Mouse (Mus musculus) T-helper 1 cell (primary cell): ENCODE results near the gene Srf.
"Not testable (repeated sequence)": the region's sequence is repeated elsewhere in the genome, so short reads cannot be mapped to it uniquely, and the experiment has no call there.

Experiments used
- in situ Hi-C: fragments of 300-600 bp; cut with MboI, MseI; formaldehyde crosslinking; loops from one replicate; pipeline ENCODE4 v1.15.1; 2025; ENCODE audit warnings: high pct_unique_total_duplicates

Gene Srf

DNA sequence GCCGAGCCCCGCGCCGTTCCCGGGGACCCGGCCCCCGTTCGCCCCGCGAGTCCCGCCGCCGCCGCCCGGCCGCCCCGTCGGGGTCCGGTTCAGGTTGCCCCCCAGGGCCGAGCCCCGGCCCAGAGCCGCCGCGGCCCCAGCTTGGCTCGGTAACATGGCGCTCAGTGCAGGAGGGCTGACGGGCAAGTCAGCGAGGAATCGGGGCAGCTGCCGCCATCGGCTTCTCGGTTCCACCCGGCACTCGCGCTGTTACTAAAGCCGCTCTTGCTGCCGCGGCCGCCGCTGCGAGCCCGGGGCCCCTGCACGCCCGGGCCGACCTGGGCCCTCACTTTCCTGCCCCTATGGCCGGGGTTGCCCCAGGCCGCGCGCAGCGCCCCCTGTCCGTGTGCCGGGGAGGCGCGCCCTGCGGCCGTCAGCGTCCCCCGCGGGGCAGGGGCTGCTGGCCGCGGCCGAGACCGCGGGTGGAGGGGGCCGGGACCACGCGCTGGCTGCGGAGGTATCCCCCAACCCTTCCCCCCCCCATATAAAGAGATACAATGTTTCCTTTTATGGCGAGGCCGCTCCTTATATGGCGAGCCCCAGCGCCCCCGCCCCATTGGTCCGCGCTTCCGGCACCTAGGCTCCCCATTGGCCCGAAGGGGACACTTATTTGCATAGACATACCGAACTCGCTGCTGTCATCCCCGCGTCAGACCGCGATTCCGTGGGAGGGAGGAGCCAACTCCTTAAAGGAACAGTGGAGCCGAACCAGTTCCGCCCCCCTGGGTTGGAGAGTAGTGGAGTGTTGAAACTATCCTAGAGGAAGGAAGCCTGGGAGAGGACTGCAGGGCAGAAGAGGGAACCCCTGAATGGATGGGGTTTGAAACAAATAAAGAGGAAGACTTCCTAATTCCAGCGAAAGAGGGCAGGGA, at the start of gene Srf:
Gene Srf, minus strand, starts transcription at position 503 of the 911 bp plus-strand sequence.
- in situ Hi-C loops: no loop called here

DNA sequence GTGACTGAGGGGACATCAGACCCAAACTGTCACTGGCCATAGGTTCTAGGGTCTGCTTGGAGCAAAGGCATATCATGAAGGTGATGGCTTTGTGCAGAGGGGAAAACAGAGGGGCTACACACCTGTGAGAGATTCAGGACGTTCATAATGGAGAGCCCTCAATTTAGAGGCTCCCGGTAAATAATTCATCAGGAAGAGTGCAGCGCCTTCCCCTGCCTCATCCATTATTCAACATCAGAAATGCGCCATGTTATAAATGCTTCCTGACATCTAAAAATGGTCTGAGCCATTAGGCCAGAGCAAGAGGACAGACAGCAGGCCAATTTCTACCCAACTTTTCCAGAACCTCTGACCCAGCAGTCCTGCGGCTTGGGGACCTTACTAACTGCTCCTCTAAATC, 49.2 kb upstream of the Srf start:
- in situ Hi-C loops: no loop called here

DNA sequence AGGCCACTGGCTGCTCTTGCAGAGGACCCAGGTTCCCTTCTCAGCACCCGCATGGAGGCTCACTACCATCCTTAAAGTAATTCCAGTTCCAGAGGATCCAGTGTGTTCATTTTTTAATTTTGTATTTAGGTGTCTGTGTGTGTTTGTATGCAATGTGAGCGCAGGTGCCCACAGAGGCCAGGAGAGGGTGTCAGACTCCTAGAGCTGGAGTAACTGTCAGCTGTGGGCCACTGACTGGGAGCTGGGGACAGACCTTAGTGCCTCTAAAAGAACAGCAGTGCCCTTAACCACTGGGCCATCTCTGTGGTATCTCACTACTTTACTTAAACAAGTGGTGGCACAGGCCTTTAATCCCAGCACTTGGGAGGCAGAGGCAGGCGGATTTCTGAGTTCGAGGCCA, 47.3 kb upstream of the Srf start:
- in situ Hi-C loops: no loop called here

DNA sequence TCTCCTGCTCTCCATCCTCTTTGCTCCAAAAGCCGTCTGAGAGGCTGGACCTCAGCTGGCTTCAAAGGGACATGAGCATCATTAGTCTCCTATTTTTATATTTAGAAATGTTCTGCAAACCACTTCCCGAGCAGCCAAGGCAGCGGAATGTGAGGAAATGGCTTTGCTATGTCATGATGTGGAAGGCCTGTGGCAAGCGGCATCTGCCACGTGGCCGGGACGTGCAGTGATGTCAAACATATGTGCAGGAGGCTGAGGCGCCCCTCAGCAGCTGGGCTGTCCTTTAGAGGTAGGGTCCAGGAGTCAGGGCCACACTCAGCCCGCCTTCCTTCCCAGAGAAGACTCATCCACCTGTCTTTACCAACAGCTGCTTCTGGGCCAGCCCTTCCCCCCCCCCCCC, 46.2 kb upstream of the Srf start:
- in situ Hi-C loops: no loop called here

DNA sequence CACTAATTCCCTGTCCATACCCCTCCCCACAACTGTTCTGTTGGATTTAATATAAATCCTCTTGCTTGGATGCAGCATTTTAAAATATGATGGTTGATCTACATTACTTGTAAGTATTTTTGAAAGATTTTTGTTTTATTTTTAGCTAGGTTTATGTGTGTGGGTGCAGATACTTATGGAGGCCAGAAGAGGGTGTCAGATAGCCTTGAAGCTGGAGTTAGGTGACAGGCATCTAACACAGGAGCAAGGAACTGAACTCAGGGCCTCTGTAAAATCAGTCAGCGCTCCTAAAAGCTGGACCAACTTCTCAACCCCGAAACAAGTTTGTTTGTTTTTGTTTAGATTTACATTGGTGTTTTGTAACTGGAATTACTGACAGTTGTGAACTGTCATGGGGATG, 44.6 kb upstream of the Srf start:
- in situ Hi-C loops: no loop called here

DNA sequence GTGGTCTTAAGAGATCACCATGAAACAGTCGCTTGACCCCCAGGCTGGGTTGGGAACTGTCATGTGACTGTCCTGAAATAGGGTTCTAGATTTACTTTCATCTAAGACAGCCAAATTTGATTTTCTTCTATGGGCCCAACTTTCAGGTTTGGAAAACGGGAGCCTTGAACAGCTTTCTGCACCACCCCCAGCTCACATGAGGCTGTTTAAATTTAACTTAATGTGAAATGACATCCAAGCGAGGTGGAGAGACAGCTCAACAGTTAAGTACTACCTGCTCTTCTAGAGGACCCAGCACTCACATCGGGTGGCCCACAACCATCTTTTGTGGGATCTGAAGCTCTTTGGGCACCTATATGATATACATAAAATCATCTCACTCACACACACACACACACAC, 43.0 kb upstream of the Srf start:
- in situ Hi-C loops: no loop called here

DNA sequence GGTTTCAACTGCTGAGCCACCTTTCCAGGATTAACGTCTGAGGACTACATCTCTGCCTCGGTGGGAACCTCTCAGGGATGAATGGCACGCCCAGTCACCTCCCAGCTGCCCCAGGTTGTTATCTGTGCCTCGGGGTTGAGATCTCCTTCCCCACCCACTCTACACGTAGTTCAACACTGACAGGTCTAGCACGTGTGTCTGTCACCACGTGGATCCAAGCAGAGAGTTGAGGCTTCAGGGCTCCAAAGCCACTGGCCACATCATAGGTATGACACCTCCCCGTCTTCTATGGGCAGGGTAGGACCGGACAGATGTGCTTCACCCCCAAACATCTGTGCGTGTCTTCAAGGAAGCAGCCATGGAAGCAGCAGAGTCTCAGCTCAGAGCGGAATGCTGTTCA, 42.0 kb upstream of the Srf start:
- in situ Hi-C loops: no loop called here

DNA sequence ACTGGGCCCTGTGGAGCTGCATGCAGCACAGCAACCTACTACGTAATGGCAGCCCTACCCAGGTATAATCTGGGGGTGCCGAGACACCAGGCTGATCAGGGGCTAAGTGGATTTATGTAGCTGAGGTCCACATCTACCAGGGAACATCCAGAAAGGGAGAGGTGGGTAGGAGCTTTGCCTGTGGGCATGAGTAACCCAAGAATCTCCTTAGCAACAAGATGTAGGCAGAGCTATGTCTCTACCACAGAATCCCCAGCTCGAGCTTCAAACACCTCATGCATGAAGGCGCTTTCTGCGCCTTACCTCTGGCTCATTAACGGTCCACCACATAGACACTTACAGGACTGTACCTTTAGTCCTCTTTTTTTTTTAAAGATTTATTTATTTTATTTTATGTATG, 39.4 kb upstream of the Srf start:
- in situ Hi-C loops: no loop called here

DNA sequence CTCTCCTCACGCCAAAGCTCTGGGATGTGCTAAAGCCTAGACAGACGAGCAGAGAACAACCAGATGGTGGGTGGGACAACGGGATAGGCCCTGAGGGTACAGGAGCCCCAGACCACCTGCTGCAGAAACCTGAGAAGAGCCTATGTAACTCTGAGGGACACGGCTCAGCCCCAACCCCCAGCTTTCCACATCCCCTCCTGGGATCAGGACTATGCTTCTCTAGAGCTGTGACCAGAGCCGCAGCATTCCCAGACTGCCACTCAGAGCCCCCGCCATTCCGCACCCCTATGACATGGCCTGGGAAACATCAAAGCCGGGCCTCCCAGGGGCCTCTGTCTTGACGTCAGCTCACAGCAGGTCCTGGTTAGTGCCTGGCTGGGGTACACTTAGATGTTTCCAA, 38.6 kb upstream of the Srf start:
- in situ Hi-C loops: no loop called here

DNA sequence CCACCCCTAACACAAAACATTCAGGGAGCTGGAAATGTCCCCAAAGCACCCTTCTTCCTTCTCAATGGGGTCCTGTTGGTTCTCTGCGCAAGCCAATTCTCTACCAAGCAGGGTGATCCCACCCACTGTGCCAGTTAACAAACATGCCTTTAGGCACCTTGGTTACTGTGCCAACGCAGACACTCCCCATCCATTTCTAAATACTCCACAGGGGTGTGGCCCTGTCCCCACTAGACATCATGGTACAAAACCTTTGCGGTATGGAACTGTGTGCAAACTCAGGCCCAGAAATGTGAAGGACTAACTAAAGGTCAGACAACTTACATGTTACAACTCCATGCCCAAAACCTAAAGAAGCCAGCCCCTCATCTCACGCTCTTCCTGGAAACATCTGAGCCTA, 37.1 kb upstream of the Srf start:
- in situ Hi-C loops: no loop called here

DNA sequence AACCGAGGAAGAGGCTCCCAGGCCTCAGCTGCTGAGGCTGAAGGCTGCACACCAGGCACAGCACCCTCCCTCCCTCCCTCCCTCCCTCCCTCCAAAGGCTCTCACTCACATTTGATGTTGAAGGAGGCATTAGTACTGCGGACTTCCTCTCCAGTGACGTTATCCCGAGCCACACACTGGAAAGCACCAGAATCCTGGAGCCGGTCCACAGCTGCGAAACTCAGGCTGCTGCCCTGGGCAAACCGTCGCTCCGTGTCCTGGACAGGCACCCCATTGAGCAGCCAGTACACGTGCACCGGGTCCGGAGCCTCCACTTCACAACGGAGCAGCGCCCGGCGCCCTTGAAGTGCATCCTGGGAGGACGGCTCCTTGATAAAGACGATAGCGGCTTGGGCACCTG, 35.4 kb upstream of the Srf start:
- in situ Hi-C loops: no loop called here

DNA sequence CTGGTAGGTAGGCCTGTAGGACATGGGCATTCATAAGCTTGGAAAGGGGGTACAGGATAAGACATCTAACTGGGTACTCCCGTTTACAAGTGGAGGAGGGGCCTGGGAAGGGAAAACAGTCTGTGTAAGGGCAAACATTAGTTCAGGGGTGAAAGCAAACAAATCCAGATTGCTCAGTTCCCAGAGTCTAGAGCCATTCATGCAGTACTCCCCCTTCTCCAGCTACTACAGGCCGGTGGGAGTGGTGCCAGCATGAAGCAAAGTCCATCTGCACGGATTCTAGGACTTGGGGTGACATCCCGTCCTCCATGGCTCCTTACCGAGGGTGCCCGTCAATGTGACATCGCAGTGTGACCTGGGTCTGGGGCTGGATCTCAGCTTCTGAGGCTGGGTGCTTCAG, 34.5 kb upstream of the Srf start:
- in situ Hi-C loops: no loop called here

DNA sequence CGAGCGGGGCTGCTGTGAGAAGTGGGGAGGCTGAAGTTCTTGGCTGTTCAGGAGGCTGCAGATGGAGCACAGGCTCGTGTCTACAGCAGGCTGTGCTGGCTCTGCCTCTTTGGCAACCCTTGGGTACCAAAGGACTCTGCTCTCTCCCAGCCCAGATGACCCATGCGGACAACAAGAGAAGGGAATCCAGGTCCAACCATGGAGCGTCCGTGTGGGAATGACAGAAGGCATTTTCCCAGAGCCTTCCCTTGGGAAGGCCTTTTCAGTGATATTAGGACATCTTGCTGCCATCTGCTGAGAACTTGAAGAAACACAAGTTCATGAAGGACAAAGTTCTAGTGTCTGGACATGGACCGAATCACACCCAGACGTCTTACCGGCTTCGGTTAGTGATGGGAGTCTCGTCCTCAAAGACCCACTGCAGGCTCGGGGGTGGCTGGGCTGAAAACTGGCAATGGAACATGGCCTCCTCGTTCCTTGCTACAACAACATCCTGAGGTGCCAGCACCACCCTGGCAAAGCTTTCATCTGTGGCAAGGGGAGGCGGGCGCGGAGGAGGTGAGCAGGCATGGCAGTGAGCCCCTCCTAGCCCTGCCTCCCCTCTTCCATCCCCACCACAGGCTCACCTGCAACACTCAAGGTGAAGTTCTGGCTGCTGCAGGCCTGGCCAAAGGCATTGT, 33.8 kb upstream of the Srf start:
- in situ Hi-C loops: no loop called here

DNA sequence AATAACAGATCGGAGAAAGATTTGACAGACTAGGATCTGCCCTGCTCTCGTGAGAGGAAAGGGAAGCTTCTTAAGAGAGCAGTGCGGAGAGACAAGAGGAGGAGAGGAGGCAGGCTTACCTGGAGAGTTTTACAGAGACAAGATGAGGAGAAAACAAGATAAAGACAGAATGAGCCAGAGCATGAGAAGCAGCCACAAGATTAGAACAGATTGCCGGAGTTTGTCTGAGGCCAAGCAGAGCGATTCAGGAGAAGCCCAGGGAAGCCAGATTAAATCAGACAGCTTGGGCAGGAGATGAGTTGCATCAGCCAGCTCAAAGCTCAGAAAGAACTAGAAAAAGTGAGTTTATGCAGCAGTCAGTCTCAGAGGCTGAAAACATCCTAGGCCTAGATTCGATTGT, 32.9 kb upstream of the Srf start:
- in situ Hi-C loops: no loop called here

DNA sequence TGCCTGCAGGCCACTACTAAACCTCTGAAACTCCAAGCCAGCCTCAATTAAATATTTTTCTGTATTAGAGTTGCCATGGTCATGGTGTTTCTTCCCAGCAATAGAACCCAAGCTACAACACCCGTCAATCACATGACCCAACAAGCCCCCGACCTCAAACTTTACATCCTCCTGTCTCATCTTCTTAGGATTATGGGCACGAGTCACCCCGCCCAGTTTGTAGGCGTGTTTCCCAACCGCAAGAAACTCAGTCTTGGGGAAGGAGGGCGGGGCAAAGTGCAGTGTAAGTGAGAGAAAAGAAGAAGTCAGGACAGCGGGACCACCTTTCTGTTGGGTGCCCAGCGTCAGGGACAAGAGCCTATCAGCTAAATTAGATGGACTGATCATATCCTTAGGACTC, 32.2 kb upstream of the Srf start:
- in situ Hi-C loops: no loop called here

DNA sequence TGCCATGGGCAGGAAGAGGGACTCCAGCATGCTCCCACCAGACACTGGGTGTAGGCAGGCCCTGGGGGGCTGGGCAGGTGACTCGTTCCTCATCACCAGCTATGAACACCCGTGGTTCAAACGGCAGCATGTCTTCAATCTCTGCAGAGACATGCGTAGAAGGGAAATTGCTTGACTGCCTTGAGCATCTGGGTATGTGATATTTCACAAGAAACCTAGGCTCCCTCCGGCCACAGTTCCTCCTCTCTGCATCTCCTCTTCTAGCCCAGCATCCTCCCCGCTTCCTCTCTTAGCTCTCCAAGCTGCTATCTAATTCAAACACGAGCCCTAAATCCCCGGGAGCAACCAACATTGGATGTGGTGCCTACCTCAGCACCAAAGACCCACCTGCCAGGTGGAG, 30.4 kb upstream of the Srf start:
- in situ Hi-C loops: no loop called here

DNA sequence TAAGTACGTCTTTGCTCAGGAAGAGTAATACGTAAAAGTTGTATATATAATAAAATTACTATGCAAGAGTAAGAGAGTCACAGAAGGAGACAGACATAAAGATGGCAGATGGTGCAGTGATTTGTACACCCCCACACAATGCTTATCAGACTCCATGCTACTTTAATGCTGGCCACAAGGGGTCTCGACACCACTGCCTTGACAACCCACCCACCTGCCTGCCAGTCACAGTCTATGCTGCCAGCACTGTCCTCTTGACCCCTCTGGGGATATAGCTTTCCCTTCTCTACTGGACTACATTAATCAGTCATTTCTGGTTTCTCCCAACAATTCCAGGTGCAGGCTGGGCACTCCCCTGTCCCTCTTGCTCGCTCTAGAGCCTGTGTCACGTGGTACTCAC, 22.7 kb upstream of the Srf start:
- in situ Hi-C loops: no loop called here

DNA sequence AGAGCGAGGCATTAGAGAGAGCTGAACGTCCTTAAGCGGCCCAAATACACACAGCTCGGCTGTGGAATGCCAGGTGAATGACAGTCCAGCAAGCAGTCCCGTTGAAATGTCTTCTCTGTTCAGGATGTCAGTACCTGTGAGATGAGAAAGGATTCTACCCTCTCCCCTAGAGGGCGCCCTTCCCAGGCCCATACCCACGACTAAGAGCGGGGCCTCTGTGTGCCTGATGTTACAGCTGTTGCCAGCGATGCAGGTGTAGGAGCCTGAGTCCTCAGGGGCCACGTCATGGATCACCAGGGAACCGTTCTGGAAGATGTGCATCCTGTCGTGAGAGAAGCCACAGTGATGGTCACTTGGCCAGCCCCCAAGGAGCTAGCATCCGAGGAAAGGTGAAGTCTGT, 20.1 kb upstream of the Srf start:
- in situ Hi-C loops: no loop called here

DNA sequence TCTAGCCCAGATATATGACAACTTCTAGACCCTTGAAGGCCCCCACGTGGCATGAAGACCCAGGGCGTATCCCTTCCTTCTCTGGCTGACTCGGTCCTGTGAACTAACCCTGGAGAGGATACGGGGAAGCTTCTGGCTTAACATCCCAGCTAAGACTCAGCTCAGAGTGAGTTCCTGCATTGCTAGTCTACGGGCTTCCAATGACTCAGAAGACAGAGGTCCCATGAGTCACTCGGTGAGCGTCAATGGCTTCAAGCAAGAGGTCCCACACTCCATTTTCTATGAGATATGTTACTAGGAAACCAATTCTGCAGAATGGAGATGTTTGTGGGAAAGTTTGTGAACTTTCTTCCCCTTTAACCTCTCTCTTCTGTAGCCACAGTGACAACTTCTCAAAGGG, 18.6 kb upstream of the Srf start:
- in situ Hi-C loops: no loop called here

DNA sequence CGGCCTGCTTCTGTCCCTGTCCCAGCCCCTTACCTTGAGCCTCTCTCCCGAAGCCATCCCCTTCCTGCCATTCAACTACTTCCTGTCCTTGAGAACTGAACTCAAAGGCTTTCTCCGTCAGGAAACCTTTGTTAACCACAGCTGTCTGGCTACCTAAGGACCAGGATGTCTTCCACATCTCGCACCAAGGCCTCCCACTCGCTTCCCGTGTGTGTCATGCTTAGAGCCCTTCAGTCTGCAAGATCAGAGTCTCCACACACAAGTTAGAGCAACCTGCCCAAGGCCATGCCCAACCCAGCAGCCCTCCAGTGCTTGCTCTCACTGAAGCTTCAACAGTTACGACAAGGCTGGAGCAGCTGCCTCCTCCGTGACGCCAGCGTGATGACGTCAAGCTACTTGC, 15.0 kb upstream of the Srf start:
- in situ Hi-C loops: no loop called here

DNA sequence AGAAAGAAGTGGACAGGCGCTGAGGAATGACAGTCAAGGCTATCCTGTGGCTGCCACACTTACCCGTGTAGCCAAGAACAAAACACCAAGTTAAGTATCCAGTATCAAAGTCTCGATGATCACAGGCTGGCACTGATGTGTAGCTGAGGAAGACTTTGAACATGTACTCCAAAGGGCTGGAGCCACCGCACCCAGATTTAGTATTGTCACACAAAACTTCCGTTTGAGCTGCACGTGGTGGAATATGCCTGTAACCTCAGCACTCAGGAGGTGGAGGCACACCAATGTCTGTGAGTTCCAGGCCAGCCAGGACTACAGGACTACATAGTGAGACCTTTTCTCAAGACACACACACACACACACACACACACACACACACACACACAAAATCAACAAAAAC, 3.2 kb upstream of the Srf start:
- in situ Hi-C loops: no loop called here

DNA sequence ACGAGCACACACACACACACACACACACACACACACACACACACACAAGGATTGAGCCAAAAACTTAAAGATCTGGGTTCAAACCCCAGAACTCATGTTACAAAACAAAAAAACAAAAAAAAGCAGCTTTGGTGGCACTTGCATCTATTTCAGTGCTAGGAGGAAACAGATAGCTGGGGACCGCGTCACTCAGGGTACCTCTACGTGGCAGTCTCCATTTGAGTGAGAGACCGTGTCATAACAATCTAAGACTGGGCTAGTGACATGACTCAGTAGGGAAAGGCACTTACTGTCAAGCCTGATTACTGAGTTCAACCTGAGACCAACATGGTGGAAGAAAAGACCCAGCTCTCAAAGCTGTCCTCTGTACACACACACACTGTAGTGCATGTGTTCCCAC, 2.2 kb upstream of the Srf start:
- in situ Hi-C loops: no loop called here

DNA sequence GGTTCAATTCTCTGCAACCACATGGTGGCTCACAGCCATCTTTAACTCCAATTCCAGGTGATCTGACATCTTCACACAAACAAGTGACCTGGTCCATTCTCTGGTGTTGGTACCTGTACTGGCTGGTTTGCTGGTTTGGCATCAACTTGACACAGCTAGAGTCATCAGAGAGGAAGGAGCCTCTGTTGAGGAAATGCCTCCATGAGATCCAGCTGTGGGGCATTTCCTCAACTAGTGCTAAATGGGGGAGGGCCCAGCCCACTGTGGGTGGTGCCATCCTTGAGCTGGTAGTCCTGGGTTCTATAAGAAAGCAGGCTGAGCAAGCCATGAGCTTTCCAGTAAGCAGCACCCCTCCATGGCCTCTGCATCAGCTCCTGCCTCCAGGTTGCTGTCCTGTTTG, 1.3 kb upstream of the Srf start:
- in situ Hi-C loops: not testable (repeated sequence)

DNA sequence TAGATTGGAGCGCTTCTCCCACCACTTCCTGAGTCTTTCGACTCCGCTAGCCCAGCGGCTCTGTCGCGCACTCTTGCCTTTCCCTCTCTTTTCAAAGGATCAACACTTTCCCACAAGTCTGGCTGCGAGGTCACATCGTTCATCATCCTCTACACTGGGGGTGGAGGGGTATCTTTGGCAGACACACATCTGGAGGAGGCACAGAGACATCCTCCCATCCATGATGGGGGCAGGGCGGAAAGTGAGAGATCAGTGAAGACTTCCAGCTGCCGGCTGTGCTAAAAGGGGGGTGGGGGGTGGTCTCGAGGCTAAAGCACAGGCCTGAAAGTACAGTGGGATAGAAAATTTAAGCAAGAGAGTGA, 590 bp upstream of the Srf start:
- in situ Hi-C loops: no loop called here
